Mouse (Mus musculus) cerebellum, adult (tissue): ENCODE results near the gene 1110051M20Rik.

Experiments used
- ATAC-seq: cut with Nextera tagmentation; 2 replicates; pipeline ENCODE4 v1.9.2; 2017; ENCODE audit warnings: mild to moderate bottlenecking, moderate library complexity, mixed read lengths; ENCODE audit not compliant: insufficient number of reproducible peaks, low FRiP score, low TSS enrichment

The 1110051M20Rik gene

DNA sequence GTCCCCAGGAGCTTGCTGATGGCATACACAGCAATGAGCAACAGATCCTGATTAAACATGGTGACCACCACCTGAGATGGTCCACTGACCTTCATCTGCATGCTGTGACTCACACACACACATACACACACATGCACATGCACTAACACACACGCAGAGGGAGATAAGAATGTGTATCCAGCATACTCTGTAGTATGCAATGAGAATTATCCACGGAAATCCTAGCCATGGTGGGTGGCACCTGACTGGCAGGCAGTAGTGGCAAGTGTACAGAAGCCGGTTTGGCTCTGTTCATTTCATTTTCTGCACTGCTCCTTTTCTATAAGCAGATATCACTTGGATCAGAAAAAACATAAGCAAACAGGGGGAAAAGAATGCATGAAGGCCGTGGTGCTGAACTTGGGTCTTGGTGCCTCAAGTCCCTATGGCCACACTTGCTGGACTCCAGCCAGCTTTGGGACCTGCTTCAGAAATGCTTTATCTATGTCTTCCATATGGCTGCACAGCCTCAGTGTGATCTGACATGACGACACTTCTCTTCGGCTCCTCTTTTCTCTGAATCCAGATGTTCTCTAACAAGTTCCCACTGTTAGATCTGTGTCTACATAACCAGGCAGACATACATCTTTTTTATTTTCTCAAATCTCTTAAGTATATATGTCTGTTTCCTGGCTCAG, 89.6 kb downstream of the 1110051M20Rik start:
- no peak for ATAC-seq

DNA sequence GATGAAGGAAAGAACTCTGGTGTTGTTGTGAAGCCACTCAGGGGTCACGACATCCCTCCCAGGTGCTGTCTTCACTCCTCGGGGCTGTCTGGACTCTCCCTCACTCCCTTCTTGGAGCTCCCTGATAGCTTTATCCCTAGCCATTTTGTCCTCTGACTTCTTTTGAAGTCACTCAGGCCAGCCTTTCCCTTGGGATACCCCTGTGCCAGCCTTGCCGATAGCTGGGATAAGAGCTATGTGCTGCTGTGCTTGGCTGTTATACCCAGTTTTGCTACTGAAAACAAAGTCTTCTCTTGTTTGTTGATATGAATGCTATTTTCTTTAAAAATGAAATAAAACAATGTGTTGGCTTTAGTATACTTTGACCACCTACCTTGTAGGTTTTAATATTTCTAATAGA, 90.7 kb downstream of the 1110051M20Rik start:
- ATAC-seq, result no peak

DNA sequence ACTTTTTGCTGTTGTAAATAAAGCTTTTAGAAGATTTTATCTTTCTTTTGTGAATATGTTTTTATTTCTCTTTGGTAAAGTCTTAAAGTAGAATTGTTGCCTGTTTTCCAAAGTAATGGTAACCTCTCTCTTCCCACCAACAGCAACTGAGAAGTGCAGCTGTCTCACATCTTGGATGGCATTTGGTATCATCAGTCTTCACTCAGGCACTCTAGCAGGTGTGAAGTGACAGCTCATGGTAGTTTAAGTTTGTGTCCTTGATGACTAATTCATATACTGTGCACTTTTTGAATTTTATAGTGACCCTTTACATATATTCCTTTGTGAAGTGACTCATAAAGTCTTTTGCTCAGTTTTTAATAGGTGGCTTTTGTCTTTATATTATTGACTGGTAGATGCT, 92.7 kb downstream of the 1110051M20Rik start:
- no peak for ATAC-seq

DNA sequence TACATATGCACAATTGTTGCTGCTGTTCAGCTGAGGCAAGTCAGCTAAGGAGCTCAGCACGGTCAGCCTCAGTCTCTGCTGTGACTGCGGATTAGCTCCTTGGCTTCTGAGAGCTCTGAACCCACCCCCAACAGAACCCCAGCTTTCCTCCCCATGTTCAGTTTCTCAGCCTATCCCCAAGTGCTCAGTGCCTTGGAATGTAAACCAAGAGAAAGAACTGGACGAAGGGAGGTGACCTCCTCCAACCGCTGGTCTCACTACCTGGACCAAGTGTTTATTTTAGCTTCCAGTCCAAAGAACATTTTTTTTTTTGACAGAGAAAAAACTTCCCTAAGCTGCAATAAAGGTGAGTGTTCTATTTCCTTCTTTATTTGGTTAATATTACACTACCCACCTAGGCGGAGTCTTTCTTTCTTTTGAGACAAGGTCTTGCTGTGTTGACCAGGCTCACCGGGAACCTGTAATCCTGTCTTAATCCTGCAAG, 94.5 kb downstream of the 1110051M20Rik start:
- no peak for ATAC-seq

DNA sequence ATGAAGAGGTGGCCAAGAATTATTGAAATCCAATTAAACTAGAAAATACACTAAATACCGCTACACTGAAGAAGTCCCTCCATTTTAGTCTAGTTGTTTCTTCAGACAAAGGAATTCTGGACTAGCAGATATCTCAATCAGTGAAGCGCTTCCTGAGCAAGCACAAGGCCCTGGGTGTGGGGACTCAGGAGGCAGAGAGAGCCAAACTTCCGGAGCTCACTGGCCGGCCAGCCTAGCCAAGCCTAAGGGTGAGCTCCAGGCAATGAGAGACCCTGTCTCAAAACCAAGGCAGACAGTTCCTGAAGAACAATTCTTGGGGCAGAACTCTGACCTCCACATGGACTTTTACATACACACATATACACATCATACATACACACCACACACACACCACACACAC, 95.6 kb downstream of the 1110051M20Rik start:
- ATAC-seq, result no peak

DNA sequence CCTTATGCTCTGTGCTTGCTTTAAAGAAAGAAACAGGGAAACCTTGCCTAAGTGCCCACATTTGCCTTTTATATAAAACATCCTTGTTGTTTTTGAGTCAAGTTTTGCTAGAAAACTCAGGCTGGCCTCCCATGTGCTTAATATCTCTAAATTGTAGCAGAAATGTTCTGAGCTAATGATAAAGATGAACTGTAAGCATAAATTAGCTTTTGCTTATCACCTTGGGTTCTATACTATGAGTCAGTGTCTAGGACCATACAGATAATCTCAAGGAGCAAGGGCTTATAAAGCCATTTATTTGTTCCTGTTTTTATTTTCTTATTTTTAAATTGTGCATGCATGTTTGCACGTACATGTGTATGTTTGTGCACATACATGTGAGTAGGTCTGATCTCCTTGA, 98.9 kb downstream of the 1110051M20Rik start:
- no peak for ATAC-seq

DNA sequence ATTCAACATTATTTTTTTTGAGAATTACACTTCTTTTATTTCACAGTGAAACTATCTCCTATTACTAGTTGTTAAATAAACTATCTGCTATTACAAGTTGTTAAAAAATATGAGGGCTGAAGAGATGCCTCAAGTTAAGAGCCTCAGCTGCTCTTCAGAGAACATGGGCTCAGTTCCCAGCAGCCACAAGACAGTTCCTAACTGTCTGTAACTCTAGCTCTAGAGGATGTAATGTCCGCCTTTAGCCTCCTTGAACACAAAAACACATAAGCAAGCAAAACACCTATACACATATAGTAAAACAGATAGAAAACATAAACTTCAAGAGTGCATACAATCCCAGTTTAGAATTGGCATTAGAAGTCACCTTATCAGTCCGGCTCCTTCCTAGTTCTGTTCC, 104.9 kb downstream of the 1110051M20Rik start:
- ATAC-seq, result no peak

DNA sequence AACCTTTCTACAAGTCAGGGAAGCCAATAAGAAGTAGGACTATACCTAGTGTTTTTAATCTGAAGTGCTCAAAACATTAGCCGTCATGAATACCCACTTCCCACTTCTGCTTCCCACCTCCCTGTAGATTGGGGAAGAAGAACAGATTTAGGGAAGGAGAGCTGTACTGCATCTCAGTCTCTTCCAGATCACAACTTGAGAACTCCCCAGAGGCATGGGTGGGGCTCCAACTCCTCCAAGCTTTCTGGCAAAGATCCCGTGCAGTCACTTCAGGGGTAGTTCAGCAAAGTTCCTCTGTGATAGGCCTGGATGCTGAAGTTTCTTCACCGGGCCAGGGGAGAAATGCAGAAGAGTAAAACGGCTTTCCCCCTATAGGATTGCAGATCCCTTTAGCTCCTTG, 109.4 kb downstream of the 1110051M20Rik start:
- no peak for ATAC-seq

DNA sequence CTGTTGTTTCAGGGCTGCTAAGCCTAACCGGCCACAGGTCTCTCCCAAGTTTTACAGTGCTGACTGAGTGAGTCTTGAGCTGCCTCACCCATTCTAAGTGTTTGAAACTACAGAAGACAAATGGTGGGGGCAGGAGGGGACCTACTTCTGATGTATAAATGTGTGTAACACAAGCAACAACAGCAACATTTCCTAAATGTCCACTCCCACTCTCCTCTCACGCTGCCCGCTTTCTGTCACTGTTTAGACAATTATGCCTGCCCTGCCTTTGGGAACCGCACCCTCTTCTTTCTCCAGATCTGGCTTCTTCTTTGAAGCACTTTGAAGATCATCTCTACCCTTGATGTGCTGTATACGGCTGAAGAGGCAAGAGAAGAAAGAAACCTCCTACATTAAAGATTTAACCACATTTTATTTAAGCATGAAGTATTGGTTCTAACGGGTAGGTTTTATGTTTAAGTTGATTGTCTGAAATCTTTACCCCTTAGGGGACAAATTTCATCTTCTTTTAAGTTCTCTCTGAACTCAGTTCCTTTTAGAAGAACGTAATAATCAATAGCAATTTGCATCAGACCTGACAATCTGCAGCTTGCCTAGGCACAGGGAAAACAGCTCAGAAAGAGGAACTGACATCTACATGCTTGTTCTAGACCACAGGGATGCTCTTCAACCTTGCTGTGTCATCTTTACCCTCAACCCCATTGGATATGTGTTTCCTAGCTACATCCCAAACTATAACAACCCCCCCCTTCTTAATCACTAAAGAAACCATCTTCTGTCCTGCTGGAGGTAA, 113.3 kb downstream of the 1110051M20Rik start:
- no peak for ATAC-seq

DNA sequence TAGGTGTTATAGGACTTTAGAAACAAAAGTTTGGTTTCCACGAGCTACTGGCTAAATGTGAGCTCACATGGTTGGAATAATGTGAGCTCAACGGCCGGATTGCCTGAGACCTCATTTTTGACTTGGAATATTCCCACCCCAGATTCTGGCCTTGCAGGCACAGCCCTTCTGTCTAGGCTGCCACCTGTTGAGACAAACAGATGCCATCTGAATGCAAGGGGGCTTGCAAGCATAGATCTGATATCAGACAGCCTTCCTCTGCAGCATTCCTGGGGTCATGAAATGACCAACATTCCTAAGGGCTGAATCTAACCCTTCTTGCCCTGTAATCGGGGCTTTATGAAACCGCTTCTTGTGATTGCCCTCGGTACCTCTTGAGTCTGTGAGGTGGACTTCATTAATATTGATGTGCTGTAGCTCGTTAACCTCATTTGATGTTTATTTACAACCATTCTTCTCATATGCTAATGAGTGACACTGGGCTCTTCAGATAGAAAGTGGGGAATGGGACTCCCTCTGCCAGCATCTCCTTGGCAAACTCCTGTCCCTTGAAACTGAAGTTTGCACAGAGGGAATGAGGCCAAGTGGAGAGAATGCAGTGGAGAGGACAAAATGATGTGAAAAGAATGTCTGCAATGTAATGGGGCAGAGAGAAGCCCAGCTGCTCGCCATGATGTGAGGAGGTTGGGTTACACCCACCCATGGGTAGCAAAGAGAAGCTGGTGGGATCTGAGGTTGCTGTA, 114.3 kb downstream of the 1110051M20Rik start:
- no peak for ATAC-seq

DNA sequence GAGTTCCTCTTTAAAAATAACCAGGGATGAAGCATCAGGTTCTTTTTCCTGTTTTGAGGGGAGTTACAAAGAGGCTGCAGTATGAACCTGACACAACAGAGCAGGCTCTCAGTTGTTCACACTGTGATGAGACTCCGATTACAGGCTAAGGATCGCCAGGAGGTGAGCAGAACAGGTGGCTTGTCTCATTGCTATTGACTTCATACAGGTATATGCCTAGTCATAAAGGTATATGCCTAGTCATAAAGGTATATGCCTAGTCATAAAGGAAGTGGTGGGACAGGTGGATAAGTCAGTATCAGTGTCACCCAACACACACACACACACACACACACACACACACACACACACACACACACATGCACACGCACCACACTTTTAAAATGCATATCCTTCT, 115.8 kb downstream of the 1110051M20Rik start:
- ATAC-seq, result no peak

DNA sequence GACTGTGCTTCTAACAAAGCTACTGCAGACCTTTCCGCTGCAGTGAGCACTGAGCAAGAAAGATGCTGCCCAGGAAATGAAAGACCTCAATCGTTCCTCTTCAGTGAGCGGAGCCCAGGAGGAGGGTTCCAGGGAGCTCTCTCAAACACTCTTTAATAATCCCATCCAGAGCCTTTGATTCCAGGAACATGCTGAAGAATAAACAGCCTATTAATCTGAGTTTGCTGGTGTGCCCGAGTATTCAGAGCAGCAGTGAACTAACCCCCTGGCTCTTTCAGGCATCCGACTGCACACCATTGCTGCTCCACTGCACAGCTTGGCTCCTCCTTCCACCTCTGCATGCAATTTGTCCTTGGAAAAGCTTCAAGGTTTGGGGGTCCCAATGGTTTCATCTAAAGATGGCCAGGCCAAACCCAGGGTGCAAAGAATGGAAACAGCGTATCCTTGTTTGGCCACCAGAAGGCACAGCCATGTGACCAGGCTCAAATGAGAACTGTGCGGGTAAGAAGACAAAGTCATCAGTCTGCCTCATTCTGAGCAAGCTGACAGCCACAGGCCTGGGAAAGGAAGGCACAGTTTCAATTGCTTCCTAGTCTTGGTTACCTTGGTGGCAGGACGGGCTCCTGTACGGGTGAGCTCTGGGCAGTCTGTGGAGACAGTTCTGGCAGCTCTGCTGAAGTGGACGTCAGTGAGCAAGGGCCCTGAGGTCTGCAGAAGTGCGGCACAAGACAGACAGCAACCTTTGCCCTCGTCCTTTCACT, 116.4 kb downstream of the 1110051M20Rik start:
- ATAC-seq, result no peak

DNA sequence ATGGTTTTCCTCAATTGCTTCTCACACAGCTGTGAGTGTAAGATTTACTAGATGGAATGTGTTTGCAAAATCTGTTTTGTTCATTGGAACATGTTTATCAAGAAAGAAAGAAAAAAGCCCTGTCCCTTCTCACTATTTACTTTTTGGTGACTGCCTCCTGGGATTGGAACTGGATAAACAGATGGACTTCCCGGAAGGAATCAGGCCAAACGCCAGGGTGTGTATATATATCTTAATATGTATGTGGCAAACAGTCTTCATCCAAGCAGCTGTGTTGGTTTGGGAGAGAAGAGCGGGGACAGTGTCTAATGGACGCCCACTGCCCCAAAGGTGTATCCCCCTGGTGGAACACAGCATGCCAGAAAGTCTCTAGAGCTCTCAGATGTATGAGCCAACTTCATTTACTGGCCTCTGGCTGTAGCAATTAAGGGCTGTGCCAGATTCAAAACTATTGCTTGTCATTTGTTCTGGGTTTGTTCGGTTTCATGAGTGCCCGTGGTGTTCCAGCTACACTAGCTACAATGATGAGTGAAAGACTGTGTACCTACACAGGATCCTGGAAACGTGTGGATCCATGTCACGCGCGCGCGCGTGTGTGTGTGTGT, 117.7 kb downstream of the 1110051M20Rik start:
- no peak for ATAC-seq

DNA sequence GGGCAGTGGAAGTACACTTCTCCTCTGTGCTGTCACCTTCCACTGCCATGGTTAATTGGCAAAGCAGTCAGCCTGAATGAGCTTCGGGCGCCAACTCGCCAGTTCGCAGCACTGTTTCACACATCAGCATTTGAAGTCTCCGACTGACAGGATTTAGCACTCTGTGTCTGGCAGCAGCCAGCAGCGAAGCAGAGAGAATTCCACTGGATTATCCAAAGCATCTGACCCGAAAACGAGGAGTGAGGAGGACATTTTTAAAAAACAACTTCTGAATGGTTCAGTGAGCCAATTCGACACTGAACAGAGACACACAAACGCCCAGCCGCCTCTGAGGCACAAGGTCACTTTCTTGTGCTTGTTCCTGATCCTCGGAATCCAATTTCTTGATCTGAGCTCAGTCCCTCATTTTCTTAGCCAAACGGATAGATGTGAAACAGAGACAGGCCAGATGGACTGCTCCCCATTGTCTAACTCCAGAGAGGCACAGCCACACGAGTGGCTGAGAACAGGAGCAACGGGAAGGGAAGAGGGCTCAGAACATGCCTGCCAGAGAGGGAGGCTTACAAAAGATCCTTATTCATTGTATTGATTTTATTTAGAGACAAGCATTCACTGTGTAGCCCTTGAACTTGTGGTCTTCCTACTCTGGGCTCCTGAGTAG, 119.6 kb downstream of the 1110051M20Rik start:
- no peak for ATAC-seq

DNA sequence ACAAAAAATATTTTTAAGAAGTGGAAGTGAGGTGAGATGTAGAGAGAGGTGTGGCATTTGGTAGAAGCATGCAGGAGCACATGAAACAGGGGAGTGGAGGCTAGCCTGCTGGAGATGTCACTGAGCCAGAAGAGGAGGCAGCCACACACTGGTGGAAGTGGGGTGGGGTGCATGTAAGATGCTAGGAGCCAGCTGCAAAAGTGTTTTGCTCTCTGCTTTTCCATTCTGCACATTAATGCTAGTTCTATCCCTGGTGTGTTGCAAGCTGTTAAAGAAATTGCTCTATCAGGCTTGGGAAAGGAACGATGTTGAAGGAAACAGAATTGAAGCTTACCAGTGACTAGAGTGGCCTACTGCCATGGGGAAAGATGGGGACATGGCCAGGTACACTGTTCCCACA, 120.2 kb downstream of the 1110051M20Rik start:
- no peak for ATAC-seq

DNA sequence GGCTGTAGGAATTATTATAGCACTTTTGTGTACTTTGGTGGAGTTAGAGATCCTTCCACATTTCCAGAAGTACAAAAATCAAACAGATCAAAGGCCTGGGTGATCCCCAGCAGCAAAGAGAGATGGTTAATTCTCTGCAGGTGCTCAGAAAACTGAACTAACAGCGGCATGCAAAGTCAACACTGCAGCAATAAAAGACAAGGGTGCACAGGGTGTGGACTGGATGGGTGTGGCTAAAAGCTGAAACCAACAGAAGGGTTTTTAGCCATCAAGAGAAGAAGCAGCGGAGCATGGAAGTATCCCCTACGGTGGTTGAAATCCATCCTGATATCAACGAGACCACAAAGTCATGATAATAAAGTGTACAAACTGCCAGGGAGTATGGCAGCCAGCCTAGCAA, 122.0 kb downstream of the 1110051M20Rik start:
- no peak for ATAC-seq

DNA sequence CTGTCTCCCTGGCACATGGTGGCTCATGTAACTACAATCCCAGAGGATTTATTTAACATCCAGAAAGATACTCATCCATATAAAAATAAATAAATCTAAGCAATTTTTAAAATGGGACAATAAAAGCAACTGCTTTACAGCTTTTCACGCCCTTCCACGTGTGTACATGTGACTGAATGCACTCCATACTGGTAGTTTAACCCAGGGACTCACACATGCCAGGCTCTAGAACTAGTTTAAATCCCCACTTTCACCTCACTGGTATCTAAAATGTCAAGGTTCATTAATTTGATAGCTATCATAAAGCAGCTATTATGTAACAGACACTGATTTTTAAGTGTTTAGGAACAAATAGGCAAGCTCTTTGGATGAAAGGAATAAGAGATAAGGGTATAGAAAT, 122.6 kb downstream of the 1110051M20Rik start:
- no peak for ATAC-seq

DNA sequence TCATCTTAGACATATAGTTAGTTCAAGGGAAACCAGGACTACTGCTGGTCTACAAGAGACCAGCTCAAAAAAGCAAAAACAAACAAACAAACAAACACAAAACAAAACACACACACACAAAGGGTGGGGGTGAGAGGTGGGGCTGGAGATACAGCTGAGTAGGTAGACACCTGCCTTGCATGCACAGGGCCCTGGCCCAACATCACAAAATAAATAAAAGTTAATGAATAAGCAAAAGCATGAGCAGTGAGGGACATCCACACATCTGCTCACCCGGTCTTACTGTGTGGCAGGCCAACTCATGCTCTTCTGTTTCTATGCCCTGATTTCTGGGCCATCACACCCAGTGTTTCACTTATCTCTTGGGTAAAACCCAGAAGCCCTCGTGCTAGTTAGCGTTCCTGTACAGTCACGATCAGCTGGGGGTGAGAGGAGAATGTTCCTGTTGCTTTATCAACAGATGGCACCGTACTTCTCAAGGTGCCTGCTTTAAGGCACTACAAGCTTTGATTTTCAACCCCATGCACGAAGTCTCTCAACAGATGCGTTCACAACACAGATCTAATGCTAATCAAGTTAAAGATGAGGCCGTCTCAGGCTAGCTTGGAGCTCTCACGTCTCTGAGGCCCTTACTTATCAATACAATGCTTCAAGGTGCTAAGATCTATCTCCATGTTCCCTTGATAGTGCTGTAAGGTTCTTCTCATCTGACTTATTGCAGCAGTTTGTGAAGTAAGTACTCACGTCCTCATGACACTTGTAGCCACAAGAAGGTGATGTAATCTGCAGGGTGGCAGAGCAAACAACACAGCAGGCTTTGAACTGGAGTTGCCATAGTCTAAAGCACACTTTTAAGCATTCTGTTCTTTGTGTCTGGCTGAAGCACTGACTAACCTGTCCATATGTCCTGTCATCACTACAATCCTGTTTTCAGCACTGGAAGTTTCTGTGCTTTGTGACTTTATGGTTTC, 123.7 kb downstream of the 1110051M20Rik start:
- ATAC-seq, result no peak
